Mouse (Mus musculus) E14TG2a.4 (cell line): Measurements from ENCODE around the gene Tyro3.

ENCODE experiments used
- CTCF ChIP-seq: conservative IDR thresholded peaks from 2 replicates; pipeline ENCODE4 v1.5.1; 2014; ENCODE audit warnings: low read length
- POU5F1 ChIP-seq: IDR thresholded peaks from 2 replicates; pipeline ENCODE4 v1.6.1; 2014; ENCODE audit warnings: low read length, borderline replicate concordance

DNA sequence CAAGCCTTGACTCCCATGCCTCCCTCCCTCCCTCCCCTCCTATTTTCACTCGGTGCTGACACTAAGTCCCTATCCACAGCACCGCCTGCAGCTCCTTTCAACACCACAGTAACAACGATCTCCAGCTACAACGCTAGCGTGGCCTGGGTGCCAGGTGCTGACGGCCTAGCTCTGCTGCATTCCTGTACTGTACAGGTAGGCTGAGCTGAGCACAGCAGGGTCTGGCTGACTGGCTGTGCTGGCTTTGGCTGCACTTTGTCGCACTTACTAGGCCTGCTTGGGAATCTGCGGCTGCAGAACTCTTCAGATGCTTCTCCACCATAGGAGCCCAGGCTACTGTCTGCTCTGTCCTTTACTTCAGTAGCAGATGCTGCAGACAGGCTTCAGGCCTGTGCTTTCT, 8.0 kb downstream of the Tyro3 start:
- TF ChIP-seq CTCF (no peak), POU5F1 (no peak)
